Mouse (Mus musculus) CH12.LX (cell line): ENCODE measurements around the gene Polr3gl.

Source experiments
- CHD2 ChIP-seq: IDR thresholded peaks from 2 replicates; pipeline ENCODE4 v1.6.1; 2011; ENCODE audit warnings: low read length, improper control_type of control experiment
- CTCF ChIP-seq, 2 experiments: IDR thresholded peaks in 1 of 2; conservative IDR thresholded peaks in 1 of 2; 2 replicates each; pipeline ENCODE4 v1.5.1; 2011 to 2012; ENCODE audit warnings: low read depth in 2 of 2, low read length in 2 of 2, improper control_type of control experiment in 1 of 2, inconsistent platforms in 1 of 2, mild to moderate bottlenecking in 1 of 2, moderate library complexity in 1 of 2
- ELF1 ChIP-seq: IDR thresholded peaks from 2 replicates; pipeline ENCODE4 v1.6.1; 2014; ENCODE audit warnings: low read depth, mild to moderate bottlenecking, inconsistent platforms, low read length, improper control_type of control experiment
- EP300 ChIP-seq: IDR thresholded peaks from 2 replicates; pipeline ENCODE4 v1.6.1; 2011; ENCODE audit warnings: low read length, improper control_type of control experiment
- GABPA ChIP-seq: IDR thresholded peaks from 2 replicates; pipeline ENCODE4 v1.6.1; 2012; ENCODE audit warnings: low read depth, low read length, improper control_type of control experiment, inconsistent platforms; ENCODE audit not compliant: insufficient replicate concordance
- MAZ ChIP-seq: IDR thresholded peaks from 2 replicates; pipeline ENCODE4 v1.6.1; 2012; ENCODE audit warnings: low read depth, mild to moderate bottlenecking, inconsistent platforms, low read length, improper control_type of control experiment, moderate library complexity
- POLR2A ChIP-seq: IDR thresholded peaks from 2 replicates; pipeline ENCODE4 v1.6.1; 2011; ENCODE audit warnings: low read depth, mild to moderate bottlenecking, improper control_type of control experiment, low read length
- RAD21 ChIP-seq: IDR thresholded peaks from 2 replicates; pipeline ENCODE4 v1.6.1; 2011; ENCODE audit warnings: low read depth, mild to moderate bottlenecking, low read length, improper control_type of control experiment, moderate library complexity
- RCOR1 ChIP-seq: conservative IDR thresholded peaks from 2 replicates; pipeline ENCODE4 v1.6.1; 2012; ENCODE audit warnings: low read depth, mild to moderate bottlenecking, inconsistent platforms, low read length, improper control_type of control experiment
- UBTF ChIP-seq: IDR thresholded peaks from 2 replicates; pipeline ENCODE4 v1.6.1; 2012; ENCODE audit warnings: low read depth, mild to moderate bottlenecking, inconsistent platforms, low read length, improper control_type of control experiment, moderate library complexity
- ZKSCAN1 ChIP-seq: IDR thresholded peaks from 2 replicates; pipeline ENCODE4 v1.6.1; 2012; ENCODE audit warnings: low read depth, inconsistent platforms, low read length, improper control_type of control experiment, borderline replicate concordance

DNA sequence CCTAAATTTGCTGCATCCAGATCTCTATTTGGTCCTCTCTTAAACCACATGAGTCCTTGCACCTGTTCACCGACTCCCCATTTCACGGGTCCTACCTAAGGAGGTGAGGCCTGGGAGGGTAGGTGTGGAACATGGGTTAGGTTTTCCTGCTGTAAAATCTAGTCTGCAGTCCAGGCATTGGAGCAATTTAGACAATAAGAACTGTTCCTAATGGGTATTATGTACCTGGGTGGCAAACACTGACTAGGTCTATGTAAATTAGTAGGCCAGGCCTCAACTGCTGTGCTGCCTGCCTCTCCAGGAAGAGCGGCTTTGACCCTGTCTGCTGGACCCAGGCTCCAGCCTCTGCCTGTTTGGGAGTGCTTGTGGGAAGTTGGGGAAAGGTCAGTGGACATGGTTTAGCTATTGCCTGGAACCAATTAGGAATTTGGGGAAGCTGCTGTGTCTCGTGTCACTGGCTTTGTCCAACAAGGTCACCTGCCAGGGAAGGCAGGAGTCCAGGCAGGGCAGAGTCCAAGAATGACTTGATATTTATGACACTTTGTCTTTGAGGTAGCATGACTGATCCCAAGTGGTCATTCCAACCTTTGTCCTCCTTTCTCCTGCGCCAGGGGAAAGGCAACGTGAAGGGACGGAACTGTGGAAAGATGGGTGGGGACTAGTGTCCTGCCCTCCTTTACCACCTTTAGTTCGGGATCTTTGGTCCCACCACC is 18.6 kb downstream of the Polr3gl start:
- TF ChIP-seq ELF1 (peak; percentile 31; the same call in 1 of the 2 replicates), ZKSCAN1 (no peak), CHD2 (no peak), GABPA (no peak), CTCF (conservative IDR thresholded peaks at IDR 0.05 in 1 of 2, IDR thresholded peaks at IDR 0.05 in 1 of 2; ENCODE audit: low read depth in 2 of 2, low read length in 2 of 2) (no peak), POLR2A (no peak), RAD21 (no peak), EP300 (no peak), UBTF (no peak), RCOR1 (no peak), MAZ (no peak)
